Mouse (Mus musculus) limb, embryonic 14.5 days (tissue): ENCODE data around the gene Ssh3. TPM values are rescaled to one million over a fixed set of nuclear protein-coding genes. Genes with fewer than 3 reads are reported as not detected.
A peak's percentile ranks its signal among the peaks of the same experiment; 100 is the strongest.
"Not testable (repeated sequence)": the region's sequence is repeated elsewhere in the genome, so short reads cannot be mapped to it uniquely, and the experiment has no call there.

Source experiments
- ATAC-seq: fragments of 200-750 bp; cut with Nextera tagmentation; 2 replicates; pipeline ENCODE4 v1.8.0; 2017; ENCODE audit warnings: low read depth, moderate number of reproducible peaks, moderate TSS enrichment; ENCODE audit not compliant: low FRiP score
- DNase-seq: peaks from one replicate; pipeline ENCODE4 v3.0.0-alpha.2; 2015; ENCODE audit warnings: low spot score
- H3K27ac ChIP-seq: fragments of 300-500 bp; sonication (generic); replicated peaks from 2 replicates; pipeline ENCODE4 v1.5.1; 2014; ENCODE audit warnings: low read depth, mild to moderate bottlenecking, low read length, moderate library complexity, mixed read lengths
- H3K27me3 ChIP-seq: fragments of 300-500 bp; sonication (generic); 2 replicates; pipeline ENCODE4 v1.6.1; 2014; ENCODE audit warnings: low read length, mixed read lengths; ENCODE audit not compliant: control insufficient read depth, insufficient read depth
- H3K36me3 ChIP-seq: fragments of 300-500 bp; sonication (generic); 2 replicates; pipeline ENCODE4 v1.6.1; 2014; ENCODE audit warnings: mild to moderate bottlenecking, low read length, moderate library complexity, mixed read lengths; ENCODE audit not compliant: control insufficient read depth, insufficient read depth
- H3K4me1 ChIP-seq: fragments of 300-500 bp; sonication (generic); 2 replicates; pipeline ENCODE4 v1.6.1; 2014; ENCODE audit warnings: antibody characterized with exemption, low read length, mixed read lengths; ENCODE audit not compliant: control insufficient read depth, insufficient read depth
- H3K4me2 ChIP-seq: fragments of 300-500 bp; sonication (generic); replicated peaks from 2 replicates; pipeline ENCODE4 v1.6.1; 2014; ENCODE audit warnings: low read depth, mild to moderate bottlenecking, low read length, moderate library complexity; ENCODE audit not compliant: severe bottlenecking
- H3K4me3 ChIP-seq: fragments of 300-500 bp; sonication (generic); replicated peaks from 2 replicates; pipeline ENCODE4 v1.5.1; 2014; ENCODE audit warnings: low read length
- H3K9ac ChIP-seq: fragments of 300-500 bp; sonication (generic); 2 replicates; pipeline ENCODE4 v1.6.1; 2014; ENCODE audit warnings: mild to moderate bottlenecking, low read depth, low read length, moderate library complexity; ENCODE audit not compliant: severe bottlenecking
- H3K9me3 ChIP-seq: fragments of 300-500 bp; sonication (generic); 2 replicates; pipeline ENCODE4 v1.6.1; 2016; ENCODE audit warnings: low read length; ENCODE audit not compliant: control insufficient read depth
- POLR2A ChIP-seq: fragments of 200-500 bp; IDR thresholded peaks from 2 replicates; pipeline ENCODE4 v1.8.0; 2012; ENCODE audit warnings: inconsistent platforms, mild to moderate bottlenecking, moderate library complexity, borderline replicate concordance; ENCODE audit not compliant: insufficient read depth, insufficient read length; ENCODE audit errors: extremely low read depth
- WGBS: fragments of 180-500 bp; shearing (Covaris S2); extraction: QIAGEN DNeasy Blood & Tissue Kit; methylation state at CpG from one replicate; pipeline ENCODE4 v1.1.7; 2014; 5-methylcytosine and 5-hydroxymethylcytosine counted together
- polyA plus RNA-seq, 2 experiments: library from polyadenylated mRNA; depleted of rRNA in 1 of 2; stranded (reverse) in 1 of 2; unstranded in 1 of 2; fragments of >200 nt; fragmentation: Nextera tagmentation in 1 of 2; extraction: Ambion mirVana in 1 of 2; gene quantifications; 2 replicates each; pipeline versions ENCODE4 v1.2.1 to v1.2.3; 2012 to 2014

The Ssh3 gene
- polyA plus RNA-seq, 2 experiments, result 22.3 to 57.5 TPM

- Histone ChIP-seq H3K4me3 (peak overlapping the region; percentile 65), H3K27ac (no peak overlapping the region), H3K9me3 (no peaks in the 10 kb centered on the region), H3K4me1 (peaks cover 5% of the 10 kb centered on the region; the same call in 1 of the 2 replicates), H3K9ac (peak overlapping the region; percentile 69), H3K36me3 (no peaks in the 10 kb centered on the region), H3K27me3 (no peaks in the 10 kb centered on the region), H3K4me2 (peak overlapping the region; percentile 93)
- ATAC-seq (no peak; the same call in 1 of the 2 replicates), DNase-seq (no peak)
- 18% methylated on average over 12 of the region's 12 CpGs for WGBS
- no peak for TF ChIP-seq POLR2A
Observed at GRCm38 (mm10) chr19:4257897-4258252, 11.1 kb downstream of the Ssh3 start.

GRCm38 (mm10) chr19:4257216-4257896, 11.6 kb downstream of the Ssh3 start:
- DNase-seq (peak; percentile 99), ATAC-seq (peak; percentile 93)
- H3K27ac ChIP-seq, result no peak overlapping the region
- TF ChIP-seq POLR2A, result peak; percentile 70; the same call in 1 of the 2 replicates
- WGBS, result 2% methylated on average over 41 of the region's 41 CpGs
- H3K36me3 ChIP-seq, result no peaks in the 10 kb centered on the region
- H3K9me3 ChIP-seq, result no peaks in the 10 kb centered on the region
- peaks cover 5% of the 10 kb centered on the region; the same call in 1 of the 2 replicates for H3K4me1 ChIP-seq
- peak overlapping the region; percentile 69 for H3K9ac ChIP-seq
- peak overlapping the region; percentile 93 for H3K4me2 ChIP-seq
- no peaks in the 10 kb centered on the region for H3K27me3 ChIP-seq
- H3K4me3 ChIP-seq, result peak overlapping the region; percentile 65

- no peak overlapping the region for H3K4me2 ChIP-seq
- no peak overlapping the region for H3K27ac ChIP-seq
- H3K27me3 ChIP-seq, result no peaks in the 10 kb centered on the region
- WGBS, result 77% methylated on average over 11 of the region's 11 CpGs
- DNase-seq, result no peak
- no peaks in the 10 kb centered on the region for H3K36me3 ChIP-seq
- TF ChIP-seq POLR2A, result no peak
- no peaks in the 10 kb centered on the region for H3K9me3 ChIP-seq
- H3K4me3 ChIP-seq, result no peak overlapping the region
- H3K4me1 ChIP-seq, result peaks cover 5% of the 10 kb centered on the region; the same call in 1 of the 2 replicates
- no peak overlapping the region for H3K9ac ChIP-seq
- ATAC-seq, result no peak
Observed at GRCm38 (mm10) chr19:4255583-4256162, 13.3 kb downstream of the Ssh3 start.

- WGBS, result 89% methylated on average over 7 of the region's 7 CpGs
- ATAC-seq, result no peak
- DNase-seq, result no peak
- H3K9ac ChIP-seq, result no peak overlapping the region
- H3K36me3 ChIP-seq, result no peaks in the 10 kb centered on the region
- peaks cover 5% of the 10 kb centered on the region; the same call in 1 of the 2 replicates for H3K4me1 ChIP-seq
- no peak overlapping the region for H3K4me2 ChIP-seq
- no peak overlapping the region for H3K4me3 ChIP-seq
- no peaks in the 10 kb centered on the region for H3K9me3 ChIP-seq
- no peak for TF ChIP-seq POLR2A
- no peak overlapping the region for H3K27ac ChIP-seq
- no peaks in the 10 kb centered on the region for H3K27me3 ChIP-seq
Observed at GRCm38 (mm10) chr19:4254230-4254629, 14.8 kb downstream of the Ssh3 start.

GRCm38 (mm10) chr19:4248683-4249082, 20.3 kb downstream of the Ssh3 start:
- ATAC-seq, DNase-seq, H3K4me1 ChIP-seq, H3K27ac ChIP-seq, H3K9ac ChIP-seq, H3K9me3 ChIP-seq, H3K36me3 ChIP-seq, H3K4me2 ChIP-seq, H3K27me3 ChIP-seq, H3K4me3 ChIP-seq: not testable (repeated sequence)
- 63% methylated on average over 1 of the region's 1 CpGs for WGBS
